Mouse (Mus musculus): Measurements from ENCODE around the gene Zyx.

- no peak for TF ChIP-seq MAX (IDR thresholded peaks at IDR 0.05; ENCODE audit: low read depth)
- peak; percentile 64 for TF ChIP-seq POLR2AphosphoS2 (IDR thresholded peaks at IDR 0.05; ENCODE audit: insufficient read length, low read depth)
- TF ChIP-seq TCF12 (IDR thresholded peaks at IDR 0.05; ENCODE audit: insufficient read depth, poor library complexity, severe bottlenecking): no peak
- peak; percentile 29 for TF ChIP-seq POLR2A (IDR thresholded peaks at IDR 0.05; ENCODE audit: insufficient read length, low read depth)
- TF ChIP-seq E2F4 (IDR thresholded peaks at IDR 0.05; ENCODE audit: insufficient read depth): no peak
- no peak for TF ChIP-seq TCF3 (IDR thresholded peaks at IDR 0.05; ENCODE audit: insufficient read length, low read depth)
- no peak for TF ChIP-seq REST (IDR thresholded peaks at IDR 0.05; ENCODE audit: insufficient read depth, insufficient read length)
- peak; percentile 99 for TF ChIP-seq CEBPB (IDR thresholded peaks at IDR 0.05; ENCODE audit: insufficient read depth, poor library complexity, severe bottlenecking)
- no peak for TF ChIP-seq SRF (IDR thresholded peaks at IDR 0.05; ENCODE audit: control insufficient read depth, insufficient read length, low read depth)
Observed at GRCm38 (mm10) chr6:42395960-42396809, 46.8 kb downstream of the Zyx start.
